In the genomic region with DNA sequence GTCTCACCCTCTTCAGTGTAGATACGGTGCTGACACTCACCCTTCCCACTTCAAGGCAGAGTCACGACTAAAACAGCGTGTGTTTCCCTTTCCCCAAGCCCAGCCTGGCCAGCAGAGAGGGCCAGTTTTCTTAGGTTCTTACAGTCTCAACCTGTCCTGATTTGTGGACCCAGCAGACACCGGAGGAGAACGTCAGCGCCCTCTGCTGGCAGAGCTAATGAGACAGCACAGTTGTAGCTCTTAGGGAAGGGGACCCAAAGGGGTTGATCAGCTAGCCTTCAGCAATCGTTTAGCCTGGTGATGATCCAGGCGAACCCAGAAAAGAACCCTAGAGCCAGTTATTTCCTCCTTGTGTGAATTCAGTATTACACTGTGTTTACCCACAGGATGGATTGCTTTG, we compare ENCODE assay signal across 8 mouse cellular contexts. TPM values are rescaled to one million over a fixed set of nuclear protein-coding genes. Genes with fewer than 3 reads are reported as not detected.
DNase-seq lines count a peak whose midpoint lies in the region; ATAC-seq and TF ChIP-seq lines count a peak whose summit lies in the region.

No protein-coding gene starts in this region.

- DNase-seq in forebrain, embryonic 11.5 days (ENCODE audit: low spot score), result peak; percentile 60
- peak; percentile 51 for DNase-seq in A20 (ENCODE audit: low read depth, low spot score)
- DNase-seq in adrenal gland, postnatal 25 days, result peak; percentile 81
- DNase-seq in kidney, postnatal 0 days (ENCODE audit: low spot score), result no peak
- DNase-seq in lung, postnatal 14 days, result peak; percentile 84
- peak; percentile 75 for DNase-seq in splenic B cell, adult 2 months (ENCODE audit: low read depth, low spot score)

- TF ChIP-seq POLR2A in embryonic fibroblast, embryonic 13.5 days (IDR thresholded peaks at IDR 0.05; ENCODE audit: low read depth, low read length), result no peak

- no peaks in the 10 kb centered on the region for H3K36me3 ChIP-seq in forebrain, embryonic 11.5 days (ENCODE audit: control insufficient read depth, insufficient read depth, low read length)
- no peaks in the 10 kb centered on the region for H3K36me3 ChIP-seq in forebrain, embryonic 12.5 days (replicated peaks)
- H3K36me3 ChIP-seq in kidney, postnatal 0 days (ENCODE audit: insufficient read depth, low read length), result no peaks in the 10 kb centered on the region
- H3K36me3 ChIP-seq in splenic B cell, adult 2 months (ENCODE audit: control insufficient read depth, insufficient read depth, low read length, poor library complexity, severe bottlenecking), result no peaks in the 10 kb centered on the region

- no peaks in the 10 kb centered on the region for H3K9me3 ChIP-seq in forebrain, embryonic 11.5 days (ENCODE audit: control insufficient read depth, low read length)
- no peaks in the 10 kb centered on the region for H3K9me3 ChIP-seq in forebrain, embryonic 12.5 days
- H3K9me3 ChIP-seq in kidney, postnatal 0 days (replicated peaks; ENCODE audit: low read length), result no peaks in the 10 kb centered on the region

- no peak overlapping the region for H3K27ac ChIP-seq in forebrain, embryonic 11.5 days (ENCODE audit: low read depth, low read length)
- no peak overlapping the region for H3K27ac ChIP-seq in forebrain, embryonic 12.5 days
- H3K27ac ChIP-seq in embryonic fibroblast, embryonic 13.5 days (ENCODE audit: insufficient read depth, low read length), result no peak overlapping the region
- no peak overlapping the region for H3K27ac ChIP-seq in kidney, postnatal 0 days

- no peaks in the 10 kb centered on the region for H3K4me1 ChIP-seq in forebrain, embryonic 11.5 days (replicated peaks; ENCODE audit: control insufficient read depth, insufficient read depth, low read length)
- 0 out of 2 replicates have a peak, but pooled peaks cover 4% of the 10 kb centered on the region for H3K4me1 ChIP-seq in forebrain, embryonic 12.5 days
- H3K4me1 ChIP-seq in embryonic fibroblast, embryonic 13.5 days (ENCODE audit: control insufficient read depth, insufficient read depth, low read length), result no peaks in the 10 kb centered on the region
- peaks cover 9% of the 10 kb centered on the region; the same call in 1 of the 2 replicates for H3K4me1 ChIP-seq in kidney, postnatal 0 days (replicated peaks; ENCODE audit: insufficient read depth, low read length)

- no peak for ATAC-seq in forebrain, embryonic 11.5 days (replicated peaks; ENCODE audit: low FRiP score)
- no peak for ATAC-seq in forebrain, embryonic 12.5 days (ENCODE audit: low FRiP score)
- ATAC-seq in kidney, postnatal 0 days (replicated peaks; ENCODE audit: low FRiP score, low read depth), result no peak

- H3K4me3 ChIP-seq in forebrain, embryonic 11.5 days (ENCODE audit: low read depth, low read length), result no peak overlapping the region
- no peak overlapping the region for H3K4me3 ChIP-seq in forebrain, embryonic 12.5 days (replicated peaks)
- H3K4me3 ChIP-seq in embryonic fibroblast, embryonic 13.5 days (ENCODE audit: insufficient read depth, low read length), result no peak overlapping the region
- no peak overlapping the region for H3K4me3 ChIP-seq in kidney, postnatal 0 days (replicated peaks; ENCODE audit: low read depth, low read length)

- H3K27me3 ChIP-seq in forebrain, embryonic 11.5 days (ENCODE audit: control insufficient read depth, insufficient read depth, low read length), result no peaks in the 10 kb centered on the region
- no peaks in the 10 kb centered on the region for H3K27me3 ChIP-seq in forebrain, embryonic 12.5 days
- H3K27me3 ChIP-seq in kidney, postnatal 0 days (ENCODE audit: insufficient read depth, low read length), result no peaks in the 10 kb centered on the region
- H3K27me3 ChIP-seq in splenic B cell, adult 2 months (ENCODE audit: control insufficient read depth, insufficient read depth, low read length, poor library complexity, severe bottlenecking), result no peaks in the 10 kb centered on the region

- no peak overlapping the region for H3K4me2 ChIP-seq in forebrain, embryonic 11.5 days (ENCODE audit: low read depth, low read length, severe bottlenecking)
- H3K4me2 ChIP-seq in forebrain, embryonic 12.5 days, result no peak overlapping the region
- no peak overlapping the region for H3K4me2 ChIP-seq in kidney, postnatal 0 days (ENCODE audit: low read length)

- peak; percentile 65; the same call in 1 of the 2 replicates for TF ChIP-seq CTCF in embryonic fibroblast, embryonic 13.5 days (IDR thresholded peaks at IDR 0.05; ENCODE audit: borderline replicate concordance, insufficient read depth, low read length)
- peak; percentile 78 for TF ChIP-seq CTCF in kidney, postnatal 0 days (IDR thresholded peaks at IDR 0.05; ENCODE audit: low read depth)

- 47% methylated on average over 8 of the region's 8 CpGs for WGBS in forebrain, embryonic 11.5 days
- 44% methylated on average over 8 of the region's 8 CpGs for WGBS in forebrain, embryonic 12.5 days
- 44% methylated on average over 8 of the region's 8 CpGs for WGBS in kidney, postnatal 0 days

- no peak overlapping the region for H3K9ac ChIP-seq in forebrain, embryonic 11.5 days (ENCODE audit: low read length)
- H3K9ac ChIP-seq in forebrain, embryonic 12.5 days, result no peak overlapping the region
- H3K9ac ChIP-seq in kidney, postnatal 0 days (ENCODE audit: low read depth, low read length), result no peak overlapping the region

RNA-seq across cellular contexts. Expression of gene Ttc30a1, which starts 19.6 kb away (rescaled TPM):
- polyA plus RNA-seq in forebrain, embryonic 11.5 days (2014; fragmentation: Nextera tagmentation; extraction: Ambion mirVana), result 10.6 and 11.2 TPM in 2 replicates
- 8.9 and 10.0 TPM in 2 replicates for polyA plus RNA-seq in forebrain, embryonic 12.5 days (2016; fragmentation: Nextera tagmentation; extraction: Ambion mirVana)
- total RNA-seq in adrenal gland, postnatal 25 days (2021), result 4.0 and 4.3 TPM in 2 replicates
- 2.7 and 3.1 TPM in 2 replicates for polyA plus RNA-seq in embryonic fibroblast, embryonic 13.5 days (2011; ENCODE audit: insufficient read length, low read depth, missing spikeins)
- polyA plus RNA-seq in kidney, postnatal 0 days (2015; fragmentation: Nextera tagmentation; extraction: Ambion mirVana), result 6.7 and 7.0 TPM in 2 replicates

RNA-seq across cellular contexts. Expression of gene Ttc30a2, which starts 23.4 kb away (rescaled TPM):
- 0.28 and 0.61 TPM in 2 replicates for polyA plus RNA-seq in forebrain, embryonic 11.5 days (2014; fragmentation: Nextera tagmentation; extraction: Ambion mirVana)
- 0.46 and 0.50 TPM in 2 replicates for polyA plus RNA-seq in forebrain, embryonic 12.5 days (2016; fragmentation: Nextera tagmentation; extraction: Ambion mirVana)
- total RNA-seq in adrenal gland, postnatal 25 days (2021), result 0.52 and 0.79 TPM in 2 replicates
- polyA plus RNA-seq in embryonic fibroblast, embryonic 13.5 days (2011; ENCODE audit: insufficient read length, low read depth, missing spikeins), result 0.20 and 0.93 TPM in 2 replicates
- 0.18 and 0.51 TPM in 2 replicates for polyA plus RNA-seq in kidney, postnatal 0 days (2015; fragmentation: Nextera tagmentation; extraction: Ambion mirVana)
